Mouse (Mus musculus) heart, postnatal 0 days (tissue): ENCODE data around the gene Crhr1. TPM values are rescaled to one million over a fixed set of nuclear protein-coding genes. Genes with fewer than 3 reads are reported as not detected.
A peak's percentile ranks its signal among the peaks of the same experiment; 100 is the strongest.

Experiments
- ATAC-seq: fragments of 200-750 bp; cut with Nextera tagmentation; 2 replicates; pipeline ENCODE4 v1.8.0; 2017; ENCODE audit warnings: low read depth, moderate number of reproducible peaks, moderate library complexity; ENCODE audit not compliant: insufficient read depth
- DNase-seq: peaks from one replicate; pipeline ENCODE4 v3.0.0-alpha.2; 2016; ENCODE audit warnings: low spot score
- H3K27ac ChIP-seq: fragments of 300-500 bp; sonication (generic); 2 replicates; pipeline ENCODE4 v1.5.1; 2014; ENCODE audit warnings: low read depth, mild to moderate bottlenecking
- H3K27me3 ChIP-seq: fragments of 300-500 bp; sonication (generic); 2 replicates; pipeline ENCODE4 v1.6.1; 2014; ENCODE audit warnings: low read length, mixed read lengths; ENCODE audit not compliant: control insufficient read depth, insufficient read depth
- H3K36me3 ChIP-seq: fragments of 300-500 bp; sonication (generic); replicated peaks from 2 replicates; pipeline ENCODE4 v1.6.1; 2014; ENCODE audit warnings: low read length, mixed read lengths; ENCODE audit not compliant: control insufficient read depth, insufficient read depth
- H3K4me1 ChIP-seq: fragments of 300-500 bp; sonication (generic); 2 replicates; pipeline ENCODE4 v1.6.1; 2014; ENCODE audit warnings: antibody characterized with exemption; ENCODE audit not compliant: control insufficient read depth, insufficient read depth
- H3K4me2 ChIP-seq: fragments of 300-500 bp; sonication (generic); 2 replicates; pipeline ENCODE4 v1.6.1; 2014; ENCODE audit warnings: low read depth, mild to moderate bottlenecking, low read length, moderate library complexity
- H3K4me3 ChIP-seq: fragments of 300-500 bp; sonication (generic); 2 replicates; pipeline ENCODE4 v1.5.1; 2014; ENCODE audit warnings: low read depth, low read length
- H3K9ac ChIP-seq: fragments of 300-500 bp; sonication (generic); replicated peaks from 2 replicates; pipeline ENCODE4 v1.6.1; 2014; ENCODE audit warnings: low read depth, low read length, mixed read lengths
- H3K9me3 ChIP-seq: fragments of 300-500 bp; sonication (generic); replicated peaks from 2 replicates; pipeline ENCODE4 v1.6.1; 2016; ENCODE audit warnings: low read length; ENCODE audit not compliant: control insufficient read depth
- CTCF ChIP-seq: IDR thresholded peaks from 2 replicates; pipeline ENCODE4 v1.5.1; 2016; ENCODE audit warnings: antibody characterized with exemption, control low read depth, low read depth
- EP300 ChIP-seq: IDR thresholded peaks from 2 replicates; pipeline ENCODE4 v1.6.1; 2016; ENCODE audit warnings: antibody characterized with exemption, low read depth
- WGBS: fragments of 180-500 bp; shearing (Covaris S2); extraction: QIAGEN DNeasy Blood & Tissue Kit; methylation state at CpG from one replicate; pipeline ENCODE4 v1.1.7; 2014; 5-methylcytosine and 5-hydroxymethylcytosine counted together
- polyA plus RNA-seq: library from polyadenylated mRNA; unstranded; fragments of >200 nt; fragmentation: Nextera tagmentation; extraction: Ambion mirVana; gene quantifications from 2 replicates; pipeline ENCODE4 v1.2.1, GENCODE M21; 2015
- total RNA-seq: library from RNA; depleted of rRNA; stranded (reverse); fragments of >200 nt; gene quantifications from 2 replicates; pipeline ENCODE4 v1.2.3, GENCODE M21; 2014; ENCODE audit warnings: low replicate concordance

Crhr1 gene
- total and polyA plus RNA-seq, 2 experiments from 2014 or later = not detected

GRCm38 (mm10) chr11:104110366-104110765, 22.3 kb upstream of the Crhr1 start:
- H3K4me2 ChIP-seq = no peak overlapping the region
- WGBS = 82% methylated on average over 1 of the region's 1 CpGs

DNA sequence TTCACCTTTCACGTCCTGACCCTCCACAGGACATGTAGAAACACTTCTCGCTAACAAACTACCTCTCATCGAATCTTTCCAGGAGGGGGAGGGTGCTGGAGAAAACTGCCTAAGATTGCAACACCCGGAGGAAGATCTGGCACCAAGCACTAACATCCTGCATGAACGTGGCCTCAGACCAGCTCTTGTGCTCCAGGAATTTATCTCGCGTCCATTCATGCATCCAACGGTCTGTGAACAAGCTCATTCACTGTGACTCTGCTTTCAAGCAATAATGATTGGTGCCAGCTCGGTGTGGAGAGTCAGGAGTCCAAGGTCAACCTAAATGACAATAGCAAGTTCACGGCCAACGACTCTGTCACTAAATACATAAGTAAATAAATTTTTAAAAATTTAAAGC, 20.8 kb upstream of the Crhr1 start:
- Histone ChIP-seq H3K9me3 (no peaks in the 10 kb centered on the region), H3K4me3 (no peak overlapping the region), H3K27me3 (0 out of 2 replicates have a peak, but pooled peaks cover 2% of the 10 kb centered on the region), H3K27ac (no peak overlapping the region), H3K4me1 (no peaks in the 10 kb centered on the region), H3K36me3 (no peaks in the 10 kb centered on the region), H3K9ac (no peak overlapping the region), H3K4me2 (no peak overlapping the region)
- WGBS = 58% methylated on average over 11 of the region's 11 CpGs
- DNase-seq (no peak), ATAC-seq (no peak)
- TF ChIP-seq CTCF = no peak
- TF ChIP-seq EP300 = no peak

More at GRCm38 (mm10) chr11:104110366-104110765, 22.3 kb upstream of the Crhr1 start:
- TF ChIP-seq CTCF (no peak), EP300 (no peak)
- Histone ChIP-seq H3K4me1 (no peaks in the 10 kb centered on the region), H3K27ac (no peak overlapping the region), H3K36me3 (no peaks in the 10 kb centered on the region), H3K9me3 (no peaks in the 10 kb centered on the region), H3K27me3 (0 out of 2 replicates have a peak, but pooled peaks cover 2% of the 10 kb centered on the region), H3K4me3 (no peak overlapping the region), H3K9ac (no peak overlapping the region)
- ATAC-seq (no peak), DNase-seq (no peak)

DNA sequence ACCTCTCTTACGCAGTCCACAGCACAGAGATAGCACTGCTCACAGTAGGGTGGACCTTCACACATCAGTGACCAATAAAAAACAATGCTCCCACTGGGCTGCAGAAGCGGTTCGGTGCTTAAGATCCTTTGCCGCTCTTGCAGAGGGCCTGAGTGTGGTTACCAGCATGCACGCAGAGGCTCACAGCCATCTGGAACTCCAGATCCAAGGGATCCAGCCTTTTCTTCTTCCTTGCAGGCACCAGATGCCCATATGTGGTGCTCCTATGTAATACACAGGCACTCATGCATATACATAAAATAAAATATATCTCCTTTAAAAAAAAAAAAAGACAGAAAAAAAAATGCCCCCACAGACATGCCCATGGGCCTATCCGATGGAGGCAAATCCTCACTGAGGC, 19.0 kb upstream of the Crhr1 start:
- DNase-seq (no peak), ATAC-seq (no peak)
- WGBS = 79% methylated on average over 6 of the region's 6 CpGs
- Histone ChIP-seq H3K27me3 (0 out of 2 replicates have a peak, but pooled peaks cover 2% of the 10 kb centered on the region), H3K4me2 (no peak overlapping the region), H3K9ac (no peak overlapping the region), H3K36me3 (no peaks in the 10 kb centered on the region), H3K27ac (no peak overlapping the region), H3K4me1 (no peaks in the 10 kb centered on the region), H3K4me3 (no peak overlapping the region), H3K9me3 (no peaks in the 10 kb centered on the region)
- TF ChIP-seq EP300 = no peak

- Histone ChIP-seq H3K27me3 (0 out of 2 replicates have a peak, but pooled peaks cover 2% of the 10 kb centered on the region), H3K4me3 (no peak overlapping the region), H3K36me3 (no peaks in the 10 kb centered on the region), H3K4me2 (no peak overlapping the region), H3K27ac (no peak overlapping the region), H3K4me1 (no peaks in the 10 kb centered on the region), H3K9me3 (no peaks in the 10 kb centered on the region), H3K9ac (no peak overlapping the region)
- 3% methylated on average over 7 of the region's 7 CpGs for WGBS
- DNase-seq (peak; percentile 82), ATAC-seq (peak; percentile 86)
- TF ChIP-seq CTCF (no peak), EP300 (no peak)
Observed at GRCm38 (mm10) chr11:104114690-104115089, 18.0 kb upstream of the Crhr1 start.

DNA sequence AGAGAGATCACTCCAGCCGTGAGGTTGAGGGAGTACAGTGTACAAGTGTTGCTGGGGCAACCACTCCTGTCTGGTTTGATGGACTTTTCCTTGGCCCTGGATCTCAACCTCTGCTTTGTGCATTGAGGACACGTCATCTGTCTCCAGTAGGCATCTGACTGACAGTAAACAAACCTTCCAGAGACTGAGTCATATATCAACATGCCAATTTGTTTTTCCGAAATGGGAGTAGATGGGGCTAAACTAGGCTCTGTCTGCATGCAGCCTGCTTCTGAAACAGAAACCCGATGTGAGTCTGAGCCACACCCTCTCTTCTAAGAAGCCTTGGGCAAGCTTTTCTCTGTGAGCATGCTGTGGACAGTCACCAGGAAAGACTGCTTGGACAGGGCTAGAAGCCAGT, 14.3 kb upstream of the Crhr1 start:
- no peak overlapping the region for H3K4me3 ChIP-seq
- no peak for TF ChIP-seq CTCF
- no peak for TF ChIP-seq EP300
- ATAC-seq (no peak), DNase-seq (no peak)
- H3K27ac ChIP-seq = no peak overlapping the region
- 61% methylated on average over 4 of the region's 4 CpGs for WGBS
- H3K9ac ChIP-seq = no peak overlapping the region
- H3K27me3 ChIP-seq = 0 out of 2 replicates have a peak, but pooled peaks cover 2% of the 10 kb centered on the region
- H3K4me1 ChIP-seq = no peaks in the 10 kb centered on the region
- no peaks in the 10 kb centered on the region for H3K9me3 ChIP-seq
- no peak overlapping the region for H3K4me2 ChIP-seq
- no peaks in the 10 kb centered on the region for H3K36me3 ChIP-seq

DNA sequence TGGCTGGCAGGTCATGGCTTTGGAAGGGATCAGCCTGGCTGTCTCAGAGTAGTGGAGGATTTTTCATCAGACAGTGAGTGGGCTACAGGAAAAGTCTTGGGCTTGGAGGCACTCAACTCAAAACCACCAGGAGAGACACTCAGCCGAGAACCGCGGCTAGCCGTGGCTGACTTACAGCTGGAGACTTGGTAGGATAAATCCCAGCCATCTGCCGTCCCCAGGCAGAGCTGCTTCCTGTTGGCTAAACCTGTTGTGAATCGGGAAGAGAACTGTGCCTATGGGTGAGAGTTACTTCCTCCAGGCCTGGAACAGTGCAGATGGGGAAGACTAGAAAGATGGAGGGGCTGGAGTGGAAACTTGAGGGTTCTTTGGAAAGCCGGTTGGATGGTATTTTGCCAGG, 9.7 kb upstream of the Crhr1 start:
- no peak overlapping the region for H3K27ac ChIP-seq
- no peak overlapping the region for H3K4me2 ChIP-seq
- H3K27me3 ChIP-seq = no peaks in the 10 kb centered on the region
- no peaks in the 10 kb centered on the region for H3K4me1 ChIP-seq
- H3K9me3 ChIP-seq = no peaks in the 10 kb centered on the region
- no peak for TF ChIP-seq CTCF
- no peak for TF ChIP-seq EP300
- no peaks in the 10 kb centered on the region for H3K36me3 ChIP-seq
- H3K9ac ChIP-seq = no peak overlapping the region
- no peak overlapping the region for H3K4me3 ChIP-seq
- no peak for DNase-seq
- no peak for ATAC-seq
- WGBS = 67% methylated on average over 7 of the region's 7 CpGs
